Mouse (Mus musculus) kidney, embryonic 16.5 days (tissue): ENCODE data around the gene Unc45a. TPM values are rescaled to one million over a fixed set of nuclear protein-coding genes. Genes with fewer than 3 reads are reported as not detected.
"Not testable (repeated sequence)": the region's sequence is repeated elsewhere in the genome, so short reads cannot be mapped to it uniquely, and the experiment has no call there.

Source experiments
- ATAC-seq: fragments of 200-750 bp; cut with Nextera tagmentation; 2 replicates; pipeline ENCODE4 v1.8.0; 2017; ENCODE audit warnings: moderate TSS enrichment; ENCODE audit not compliant: low FRiP score, low TSS enrichment
- H3K27ac ChIP-seq: fragments of 300-500 bp; sonication (generic); 2 replicates; pipeline ENCODE4 v1.5.1; 2014; ENCODE audit warnings: low read length
- H3K27me3 ChIP-seq: fragments of 300-500 bp; sonication (generic); 2 replicates; pipeline ENCODE4 v1.6.1; 2014; ENCODE audit warnings: low read length, control low read depth, mixed read lengths; ENCODE audit not compliant: insufficient read depth
- H3K36me3 ChIP-seq: fragments of 300-500 bp; sonication (generic); 2 replicates; pipeline ENCODE4 v1.6.1; 2014; ENCODE audit warnings: low read length, control low read depth, mixed read lengths; ENCODE audit not compliant: insufficient read depth
- H3K4me1 ChIP-seq: fragments of 300-500 bp; sonication (generic); 2 replicates; pipeline ENCODE4 v1.6.1; 2014; ENCODE audit warnings: low read length, control low read depth, mixed read lengths; ENCODE audit not compliant: insufficient read depth
- H3K4me2 ChIP-seq: fragments of 300-500 bp; sonication (generic); replicated peaks from 2 replicates; pipeline ENCODE4 v1.6.1; 2014; ENCODE audit warnings: low read depth, low read length
- H3K4me3 ChIP-seq: fragments of 300-500 bp; sonication (generic); 2 replicates; pipeline ENCODE4 v1.5.1; 2014; ENCODE audit warnings: mild to moderate bottlenecking, low read length
- H3K9ac ChIP-seq: fragments of 300-500 bp; sonication (generic); replicated peaks from 2 replicates; pipeline ENCODE4 v1.6.1; 2014; ENCODE audit warnings: low read length
- H3K9me3 ChIP-seq: fragments of 300-500 bp; sonication (generic); 2 replicates; pipeline ENCODE4 v1.6.1; 2016; ENCODE audit warnings: low read length, control low read depth
- WGBS: fragments of 180-500 bp; shearing (Covaris S2); extraction: QIAGEN DNeasy Blood & Tissue Kit; methylation state at CpG from one replicate; pipeline ENCODE4 v1.1.7; 2014; 5-methylcytosine and 5-hydroxymethylcytosine counted together
- polyA plus RNA-seq: library from polyadenylated mRNA; unstranded; fragments of >200 nt; fragmentation: Nextera tagmentation; extraction: Ambion mirVana; gene quantifications from 2 replicates; pipeline ENCODE4 v1.2.1, GENCODE M21; 2015

Unc45a gene
- polyA plus RNA-seq, 1 experiment from 2014 or later = 46.5 TPM

DNA sequence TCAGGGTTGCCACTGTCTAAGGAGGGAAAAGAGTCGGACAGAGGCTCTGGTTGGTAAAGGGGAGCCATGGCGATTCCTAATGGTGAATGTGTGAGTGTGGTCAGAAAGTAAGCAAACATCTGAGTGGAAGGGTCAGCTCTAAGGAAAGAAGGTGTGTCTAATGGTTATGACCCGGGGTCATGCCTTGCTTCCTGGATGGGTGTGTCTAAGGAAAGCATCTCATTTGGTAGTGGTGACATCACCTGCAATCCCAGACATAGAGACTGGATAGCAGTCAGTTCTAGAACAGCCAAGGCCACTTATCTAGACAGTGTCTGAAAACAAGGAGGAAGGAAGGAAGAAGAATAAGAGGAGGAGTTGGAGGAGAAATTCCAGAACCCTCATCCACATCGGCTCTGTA lies 6.0 kb downstream of the Unc45a start:
- no peak overlapping the region for H3K27ac ChIP-seq
- H3K4me3 ChIP-seq = no peak overlapping the region
- H3K4me2 ChIP-seq = no peak overlapping the region
- no peak overlapping the region for H3K9ac ChIP-seq
- H3K36me3 ChIP-seq = peaks cover 69% of the 10 kb centered on the region
- 84% methylated on average over 4 of the region's 4 CpGs for WGBS
- ATAC-seq = no peak
- 0 out of 2 replicates have a peak, but pooled peaks cover 5% of the 10 kb centered on the region for H3K9me3 ChIP-seq
- peaks cover 13% of the 10 kb centered on the region for H3K4me1 ChIP-seq
- H3K27me3 ChIP-seq = no peaks in the 10 kb centered on the region

DNA sequence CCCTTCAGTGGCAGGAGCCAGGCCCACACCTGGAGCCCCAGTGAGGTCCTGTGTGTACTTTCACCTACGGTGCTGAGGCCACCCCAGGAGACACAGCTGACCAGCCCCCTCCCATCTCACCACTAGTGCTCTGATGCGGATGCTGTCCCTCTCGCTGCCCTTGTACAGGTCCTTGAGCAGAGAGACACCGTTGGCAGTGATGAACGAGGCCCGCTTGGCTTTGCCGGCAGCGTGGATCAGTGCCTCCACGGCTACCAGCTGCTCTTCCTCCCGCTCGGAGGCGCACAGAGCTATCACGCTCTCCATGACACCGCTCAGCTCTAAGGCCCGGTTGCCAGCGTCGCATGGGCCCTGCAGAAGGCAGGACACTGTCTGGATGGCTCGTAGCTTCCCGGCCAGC lies 9.4 kb downstream of the Unc45a start:
- no peak overlapping the region for H3K4me3 ChIP-seq
- 91% methylated on average over 19 of the region's 19 CpGs for WGBS
- H3K36me3 ChIP-seq = peaks cover 91% of the 10 kb centered on the region
- no peak overlapping the region for H3K9ac ChIP-seq
- H3K27ac ChIP-seq = no peak overlapping the region
- H3K9me3 ChIP-seq = 0 out of 2 replicates have a peak, but pooled peaks cover 5% of the 10 kb centered on the region
- H3K27me3 ChIP-seq = no peaks in the 10 kb centered on the region
- no peak for ATAC-seq
- no peaks in the 10 kb centered on the region for H3K4me1 ChIP-seq
- H3K4me2 ChIP-seq = no peak overlapping the region

DNA sequence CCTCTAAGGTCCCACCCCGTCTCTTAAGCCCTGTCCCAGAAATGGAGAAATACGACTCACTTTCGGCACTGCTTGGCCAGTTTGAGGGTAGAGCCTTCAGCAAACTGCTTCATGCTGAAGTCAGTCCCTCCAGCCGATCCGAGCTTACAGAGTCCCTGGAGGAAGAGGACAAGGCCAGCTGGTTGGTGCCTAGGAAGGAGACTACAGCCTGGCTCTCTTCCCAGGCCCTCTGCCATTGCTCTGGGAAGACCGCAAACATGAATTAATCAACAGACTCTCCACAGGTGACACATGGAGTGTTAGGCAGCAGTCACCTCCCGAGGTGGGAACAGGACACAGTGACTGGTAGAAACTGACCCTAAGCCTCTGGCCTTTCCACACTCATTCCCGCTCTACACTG lies 10.5 kb downstream of the Unc45a start:
- Histone ChIP-seq H3K36me3 (peaks cover 91% of the 10 kb centered on the region), H3K27me3 (no peaks in the 10 kb centered on the region), H3K9me3 (0 out of 2 replicates have a peak, but pooled peaks cover 5% of the 10 kb centered on the region), H3K4me1 (peaks cover under 1% of the 10 kb centered on the region), H3K4me3 (no peak overlapping the region), H3K27ac (no peak overlapping the region), H3K9ac (no peak overlapping the region), H3K4me2 (no peak overlapping the region)
- 90% methylated on average over 8 of the region's 8 CpGs for WGBS
- ATAC-seq = no peak

DNA sequence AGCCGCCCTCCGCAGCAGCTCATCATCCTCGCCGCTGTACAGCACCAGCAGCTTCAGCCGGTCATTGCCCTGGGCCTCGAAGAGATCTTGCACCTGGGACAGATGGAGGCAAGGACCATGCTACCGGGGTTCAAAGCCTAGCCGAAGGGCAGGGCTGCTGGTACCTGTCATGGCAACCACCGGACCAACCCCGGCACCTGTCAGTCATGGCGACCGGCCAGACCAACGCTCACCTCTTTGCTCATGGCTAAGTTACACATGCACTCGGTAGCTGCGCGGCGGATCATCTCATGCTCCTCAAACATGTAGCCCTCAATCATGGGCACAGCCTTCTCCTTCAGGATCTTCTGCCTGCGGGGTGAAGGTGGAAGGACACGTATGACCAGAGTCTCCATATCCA lies 14.7 kb downstream of the Unc45a start:
- Histone ChIP-seq H3K27ac (no peak overlapping the region), H3K4me3 (no peak overlapping the region), H3K36me3 (peaks cover 54% of the 10 kb centered on the region), H3K9me3 (no peaks in the 10 kb centered on the region), H3K4me1 (peaks cover 14% of the 10 kb centered on the region), H3K9ac (no peak overlapping the region), H3K4me2 (no peak overlapping the region), H3K27me3 (no peaks in the 10 kb centered on the region)
- WGBS = 94% methylated on average over 19 of the region's 19 CpGs
- ATAC-seq = no peak

DNA sequence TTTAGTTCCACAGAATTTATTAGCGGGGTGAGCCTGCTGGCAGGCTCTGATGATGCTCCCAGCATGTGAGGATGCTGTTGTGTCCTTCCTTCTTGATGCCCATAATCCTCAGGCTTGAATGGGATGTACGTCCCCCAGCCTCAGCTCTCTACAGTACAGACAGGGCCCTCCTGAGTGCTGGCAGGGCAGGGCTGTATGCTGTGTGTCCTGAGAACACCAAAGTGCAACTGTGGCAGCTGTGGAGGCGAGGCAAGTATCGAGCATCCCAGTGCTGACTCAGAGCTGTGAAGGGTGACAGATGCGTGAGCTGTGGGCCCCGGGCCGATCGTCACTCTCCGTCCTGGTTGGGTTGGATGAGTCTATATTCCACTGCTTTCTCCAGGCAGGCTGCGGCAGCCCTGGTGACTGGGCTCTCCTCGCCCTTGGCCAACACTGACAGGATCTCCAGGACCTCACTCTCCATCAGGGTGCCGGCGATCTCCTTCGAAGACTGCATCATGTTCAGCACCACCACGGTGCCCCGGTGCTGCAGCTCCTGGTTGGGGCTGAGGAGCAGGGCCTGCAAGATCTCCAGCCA lies 15.4 kb downstream of the Unc45a start:
- Histone ChIP-seq H3K27me3 (no peaks in the 10 kb centered on the region), H3K9ac (no peak overlapping the region), H3K27ac (peak overlapping the region; percentile 69; the same call in 1 of the 2 replicates), H3K36me3 (peaks cover 52% of the 10 kb centered on the region), H3K4me1 (peaks cover 14% of the 10 kb centered on the region), H3K9me3 (no peaks in the 10 kb centered on the region), H3K4me2 (no peak overlapping the region), H3K4me3 (no peak overlapping the region)
- ATAC-seq = no peak
- 94% methylated on average over 16 of the region's 16 CpGs for WGBS

DNA sequence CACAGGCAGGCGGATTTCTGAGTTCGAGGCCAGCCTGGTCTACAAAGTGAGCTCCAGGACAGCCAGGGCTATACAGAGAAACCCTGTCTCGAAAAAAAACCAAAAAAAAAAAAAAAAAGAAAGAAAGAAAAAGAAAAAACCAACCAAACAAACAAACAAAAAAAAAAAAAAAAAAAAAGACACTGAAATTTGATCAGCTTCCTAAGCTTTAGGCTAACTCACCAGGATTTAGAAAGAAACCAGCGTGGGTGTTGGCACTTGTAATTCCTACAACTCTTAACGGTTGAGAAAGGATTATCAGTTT lies 16.0 kb downstream of the Unc45a start:
- not testable (repeated sequence) for ATAC-seq, H3K9me3 ChIP-seq, H3K4me3 ChIP-seq, H3K27me3 ChIP-seq, H3K9ac ChIP-seq
- Histone ChIP-seq H3K4me1 (peaks cover 14% of the 10 kb centered on the region), H3K36me3 (peaks cover 47% of the 10 kb centered on the region), H3K4me2 (peak overlapping the region; percentile 88), H3K27ac (peak overlapping the region; percentile 94; the same call in 1 of the 2 replicates)
- 38% methylated on average over 4 of the region's 5 CpGs for WGBS

DNA sequence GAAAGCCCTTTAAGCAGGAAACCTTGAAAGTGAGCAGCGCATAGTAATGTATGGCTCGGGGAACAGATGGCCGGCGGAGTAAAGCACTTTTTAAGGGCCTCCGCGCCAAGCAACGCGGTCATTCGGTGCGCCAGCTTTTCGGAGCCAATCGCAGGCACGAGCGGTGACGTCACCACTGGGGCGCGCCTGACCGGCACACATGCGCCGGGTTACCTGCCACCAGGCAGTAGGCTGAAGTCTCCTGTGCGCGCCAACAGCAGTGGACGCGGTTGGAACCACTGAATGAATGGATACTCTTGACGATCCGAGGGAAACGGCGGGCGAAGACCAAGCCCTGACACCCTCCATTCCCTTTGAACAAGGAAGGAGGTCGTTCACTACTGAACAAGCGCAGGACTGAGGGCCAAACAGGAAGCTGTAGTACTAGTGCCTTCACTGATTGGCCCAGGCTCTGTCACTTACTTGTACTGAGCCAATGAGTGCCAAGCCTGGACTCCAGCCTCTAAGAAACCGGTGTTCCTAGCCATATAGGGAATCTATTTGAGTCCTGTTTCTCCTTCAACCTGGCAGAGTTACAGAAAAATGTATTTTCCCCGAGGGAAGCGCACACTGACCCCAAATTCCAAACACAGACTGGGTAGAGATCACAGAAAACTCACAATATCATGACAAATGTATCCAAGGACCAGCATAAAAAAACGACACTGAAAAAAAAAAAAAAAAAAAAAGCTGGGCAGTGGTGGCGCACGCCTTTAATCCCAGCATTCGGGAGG lies 16.6 kb downstream of the Unc45a start, which contains the start of gene Rccd1:
Gene Rccd1 (minus strand): TSS at position 412 of the 773 bp plus-strand sequence.
- peak; percentile 99 for ATAC-seq
- peaks cover 44% of the 10 kb centered on the region for H3K36me3 ChIP-seq
- 1% methylated on average over 38 of the region's 38 CpGs for WGBS

DNA sequence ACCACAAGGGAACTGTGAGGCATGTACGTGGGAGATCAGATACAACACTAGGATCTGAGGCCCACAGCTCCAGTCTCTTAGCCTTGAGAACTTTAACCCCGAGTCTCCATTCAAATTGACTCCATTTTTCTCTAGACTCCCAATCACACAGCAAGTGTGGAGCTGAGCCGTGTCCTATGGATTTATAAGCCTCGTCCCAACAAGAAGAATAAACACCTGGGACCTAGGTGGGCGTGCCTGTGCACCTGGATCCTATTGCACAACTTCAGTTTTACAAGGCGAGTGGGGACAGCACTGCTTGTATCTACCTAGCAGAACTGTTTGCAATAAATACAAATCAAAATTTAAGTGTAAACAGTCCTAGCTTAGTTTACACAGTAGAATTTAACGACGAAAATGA lies 17.5 kb downstream of the Unc45a start:
- Histone ChIP-seq H3K36me3 (peaks cover 41% of the 10 kb centered on the region), H3K4me2 (peak overlapping the region; percentile 88), H3K27ac (peak overlapping the region; percentile 94), H3K27me3 (no peaks in the 10 kb centered on the region), H3K9ac (peak overlapping the region; percentile 83), H3K9me3 (no peaks in the 10 kb centered on the region), H3K4me3 (peak overlapping the region; percentile 80), H3K4me1 (peaks cover 14% of the 10 kb centered on the region)
- WGBS = 12% methylated on average over 8 of the region's 8 CpGs
- no peak for ATAC-seq

More for the DNA sequence above, 16.6 kb downstream of the Unc45a start, which contains the start of gene Rccd1:
- peaks cover 14% of the 10 kb centered on the region for H3K4me1 ChIP-seq
- peak within 1 kb of the TSS; percentile 80 for H3K4me3 ChIP-seq
- H3K27ac ChIP-seq = peak within 1 kb of the TSS; percentile 94
- no peaks in the 10 kb centered on the region for H3K27me3 ChIP-seq
- no peaks in the 10 kb centered on the region for H3K9me3 ChIP-seq
- H3K9ac ChIP-seq = peak within 1 kb of the TSS; percentile 83
- H3K4me2 ChIP-seq = peak within 1 kb of the TSS; percentile 88

DNA sequence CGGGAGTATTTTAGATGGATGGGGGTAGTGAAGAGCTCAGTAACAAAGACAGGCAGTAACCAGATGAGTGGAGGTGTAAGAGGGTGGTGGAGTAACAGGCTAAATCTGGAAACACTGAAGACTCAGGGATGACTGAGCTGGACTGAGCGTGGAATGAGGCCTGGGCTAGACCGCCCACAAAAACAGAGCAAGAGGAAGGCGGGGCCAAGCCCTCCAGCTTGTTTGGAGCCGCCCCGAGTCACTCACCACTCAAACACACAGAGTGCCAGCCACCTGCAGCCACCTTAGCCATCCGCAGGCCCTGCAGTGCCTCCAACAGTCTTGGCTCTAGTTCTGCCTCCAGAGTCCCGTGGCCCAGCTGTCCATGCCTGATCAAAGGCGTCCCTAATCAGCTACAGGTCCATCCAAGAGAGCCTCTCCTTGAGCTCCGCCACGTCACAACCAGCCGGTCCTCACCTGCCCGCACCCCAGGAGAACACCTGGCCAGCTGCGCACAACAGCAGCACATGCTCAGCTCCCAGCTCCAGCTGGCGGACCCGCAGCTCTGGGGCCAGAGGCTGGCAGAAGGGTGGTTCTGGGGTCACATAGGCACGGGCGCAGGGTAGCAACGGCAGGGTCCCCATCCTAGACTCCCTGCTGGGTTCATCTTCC lies 20.8 kb downstream of the Unc45a start:
- H3K4me1 ChIP-seq = peaks cover 11% of the 10 kb centered on the region
- ATAC-seq = no peak
- no peak overlapping the region for H3K9ac ChIP-seq
- H3K36me3 ChIP-seq = peaks cover 34% of the 10 kb centered on the region
- H3K27me3 ChIP-seq = no peaks in the 10 kb centered on the region
- 84% methylated on average over 19 of the region's 19 CpGs for WGBS
- no peak overlapping the region for H3K4me2 ChIP-seq
- H3K9me3 ChIP-seq = no peaks in the 10 kb centered on the region
- H3K4me3 ChIP-seq = no peak overlapping the region
- no peak overlapping the region for H3K27ac ChIP-seq

DNA sequence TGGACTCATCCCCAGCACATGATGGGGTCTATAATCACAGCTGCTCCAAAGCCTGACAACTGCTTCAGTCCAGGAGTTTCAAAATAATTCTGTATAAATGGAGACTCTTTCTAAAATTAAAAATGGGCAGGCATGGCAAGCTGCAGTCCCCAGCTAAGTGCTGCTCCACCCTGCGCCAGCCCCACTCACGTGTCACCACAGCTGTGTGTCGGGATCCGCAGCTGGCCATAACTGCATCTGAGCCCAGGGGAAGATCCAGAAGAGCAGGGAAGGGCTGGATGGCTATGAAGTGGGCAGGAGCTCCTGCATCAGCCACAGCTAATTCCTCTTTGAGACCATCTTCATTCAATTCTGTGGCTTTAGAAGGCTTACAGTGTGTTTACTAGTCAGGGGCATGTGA lies 22.1 kb downstream of the Unc45a start:
- Histone ChIP-seq H3K4me3 (no peak overlapping the region), H3K27me3 (no peaks in the 10 kb centered on the region), H3K4me1 (peaks cover 10% of the 10 kb centered on the region), H3K36me3 (peaks cover 46% of the 10 kb centered on the region), H3K9ac (no peak overlapping the region), H3K9me3 (no peaks in the 10 kb centered on the region), H3K4me2 (no peak overlapping the region), H3K27ac (no peak overlapping the region)
- WGBS = 94% methylated on average over 4 of the region's 4 CpGs
- ATAC-seq = no peak
